Mouse (Mus musculus): ENCODE results near the gene Stpg4.

DNA sequence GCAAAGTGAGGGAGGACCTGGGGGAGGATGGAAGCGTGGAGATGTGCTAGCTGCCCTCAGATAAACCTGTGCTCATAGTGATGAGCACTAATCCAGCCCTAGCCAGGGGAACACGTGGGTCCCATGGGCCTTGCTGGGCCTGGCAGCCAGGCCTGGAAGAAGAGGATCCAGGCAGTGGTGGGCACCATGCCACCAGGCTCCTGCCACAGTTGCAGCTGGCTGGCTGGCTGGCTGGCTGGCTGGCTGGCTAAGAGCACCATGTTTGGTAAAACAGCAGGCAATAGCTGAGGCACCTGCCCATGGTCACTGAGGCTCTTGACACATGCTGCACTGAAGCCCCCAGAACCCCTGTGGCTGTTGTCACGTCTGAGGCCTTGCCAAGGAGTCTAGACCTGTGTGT lies 59.9 kb downstream of the Stpg4 start:
- TF ChIP-seq CTCF (IDR thresholded peaks at IDR 0.05; ENCODE audit: borderline replicate concordance, insufficient read depth, low read depth, low read length) (no peak), POLR2A (IDR thresholded peaks at IDR 0.05; ENCODE audit: borderline replicate concordance, insufficient read depth, low read length) (no peak)
